Mouse (Mus musculus) cerebellum, adult 2 months (tissue): Measurements from ENCODE around the gene Rrm2.

Source experiments
- CTCF ChIP-seq: fragments of 200-500 bp; IDR thresholded peaks from 2 replicates; pipeline ENCODE4 v1.5.1; 2011; ENCODE audit warnings: low read depth, mild to moderate bottlenecking, control low read depth, low read length, moderate library complexity, borderline replicate concordance; ENCODE audit not compliant: insufficient read depth
- POLR2A ChIP-seq: fragments of 200-500 bp; IDR thresholded peaks from 2 replicates; pipeline ENCODE4 v1.6.1; 2011; ENCODE audit warnings: low read length, control low read depth, borderline replicate concordance; ENCODE audit not compliant: insufficient read depth

DNA sequence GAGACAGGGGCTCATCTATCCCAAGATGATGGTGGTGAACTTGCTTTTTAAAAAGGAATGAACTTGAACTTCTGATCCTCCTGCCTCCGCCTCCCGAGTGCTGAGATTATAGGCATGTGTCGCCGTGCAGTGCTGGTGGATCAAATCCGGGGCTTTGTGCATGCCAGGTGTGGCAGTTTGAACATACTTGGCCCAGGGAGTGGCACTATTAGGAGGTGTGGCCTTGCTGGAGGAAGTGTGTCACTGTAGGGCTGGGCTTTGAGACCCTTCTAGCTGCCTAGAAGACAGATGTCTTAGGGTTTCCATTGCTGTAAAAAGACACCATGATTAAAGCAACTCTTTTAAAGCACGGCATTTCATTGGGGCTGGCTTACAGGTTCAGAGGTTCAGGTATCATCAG is 42.5 kb downstream of the Rrm2 start:
- TF ChIP-seq POLR2A: no peak
- TF ChIP-seq CTCF: no peak
